Mouse (Mus musculus) megakaryocyte, embryonic 14.5 days (primary cell): ENCODE results near the gene Gm20388.

Experiments
- FLI1 ChIP-seq: IDR thresholded peaks from 2 replicates; pipeline ENCODE4 v1.6.1; 2012; ENCODE audit warnings: low read length, inconsistent platforms, mixed read lengths
- GATA1 ChIP-seq: IDR thresholded peaks from 3 replicates; pipeline ENCODE4 v1.6.1; 2012; ENCODE audit warnings: mixed read lengths, low read length, inconsistent platforms, borderline replicate concordance

GRCm38 (mm10) chr8:123497699-123498098 lies 3587.1 kb downstream of the Gm20388 start:
- TF ChIP-seq GATA1: no peak
- TF ChIP-seq FLI1: no peak
